Mouse (Mus musculus): ENCODE measurements at regions not wholly inside any gene's neighbourhood (a gene's known extent, or its start where the extent isn't known, plus 50 kb on each side); places are given as distances from the start of the nearest gene placed in this dataset.

DNA sequence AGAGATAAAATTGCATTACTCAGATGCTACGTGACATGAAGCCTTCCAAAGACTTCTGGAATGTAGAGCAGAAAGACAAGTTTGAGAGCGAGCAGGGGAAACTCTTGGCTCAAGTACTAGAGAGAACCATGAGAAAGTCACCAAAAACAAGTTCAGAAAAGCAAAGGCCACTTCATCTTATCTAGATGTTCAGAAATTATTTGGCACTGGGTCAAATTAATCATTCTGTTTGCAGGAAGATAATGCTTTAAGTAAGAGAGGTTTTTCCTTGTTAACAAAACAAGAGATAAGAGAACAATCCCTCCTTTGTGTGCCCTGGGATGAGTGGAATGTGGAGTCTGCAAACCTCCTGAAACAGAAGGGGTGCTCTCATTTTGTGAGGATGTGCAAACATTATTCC, 565.6 kb upstream of the C030005K15Rik start:
- no peak for DNase-seq (ENCODE audit: low spot score)

DNA sequence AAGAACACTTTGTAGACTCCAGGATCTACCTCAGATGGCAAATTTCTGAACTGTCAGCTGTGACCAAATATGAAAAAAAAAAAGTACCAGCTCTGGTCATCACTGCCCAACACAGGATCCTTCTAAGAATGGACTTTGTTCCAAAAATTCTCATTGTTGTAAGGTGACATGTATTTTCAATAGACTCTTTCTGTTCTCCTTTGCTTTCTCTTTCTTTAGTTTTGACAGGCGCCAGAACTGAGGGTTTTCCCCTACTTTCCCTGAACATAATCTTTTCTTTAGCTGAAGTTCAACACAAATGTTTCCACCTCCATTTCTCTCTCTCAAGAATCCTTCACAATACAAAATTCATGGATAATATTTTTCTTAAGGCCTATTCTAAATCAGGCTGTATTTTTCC, 579.1 kb upstream of the C030005K15Rik start:
- no peak for DNase-seq (ENCODE audit: low spot score)

DNA sequence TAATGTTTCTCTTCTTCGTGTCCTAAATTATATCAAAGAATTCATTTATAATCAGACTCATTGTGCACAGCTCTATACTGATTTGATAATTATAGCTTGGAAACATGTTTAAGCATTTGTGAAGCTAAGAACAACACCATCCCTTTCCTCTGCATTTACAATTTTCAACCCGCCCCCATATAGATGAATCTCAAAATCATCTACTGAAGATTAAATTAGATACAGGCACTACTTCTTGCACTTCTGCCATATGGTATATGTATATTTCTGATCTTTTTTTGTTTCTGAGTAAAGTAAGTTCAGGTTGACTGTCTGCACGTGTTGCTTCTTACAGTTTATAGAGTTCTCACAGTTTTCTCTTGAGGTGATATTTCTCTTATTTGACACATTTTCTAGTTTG, 583.1 kb upstream of the C030005K15Rik start:
- no peak for DNase-seq (ENCODE audit: low spot score)

DNA sequence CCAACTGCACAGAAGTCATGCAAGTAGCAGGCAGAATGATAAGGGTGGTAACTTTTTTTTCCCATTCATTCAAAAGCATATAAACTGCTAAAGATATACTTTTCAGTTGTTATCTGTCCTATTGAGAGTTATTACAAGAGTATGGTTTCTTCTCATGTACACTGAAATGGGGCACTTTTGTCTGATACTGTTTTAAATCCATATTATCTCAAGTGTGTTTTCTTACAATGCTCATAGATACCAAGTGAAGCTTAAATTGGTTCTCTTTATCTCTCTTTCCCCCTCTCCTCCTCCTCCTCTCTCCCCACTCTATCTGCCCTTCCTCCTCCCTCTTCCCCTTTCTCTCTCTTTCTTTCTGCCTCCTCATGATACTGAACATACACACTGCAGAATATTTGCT, 584.8 kb upstream of the C030005K15Rik start:
- no peak for DNase-seq (ENCODE audit: low spot score)

DNA sequence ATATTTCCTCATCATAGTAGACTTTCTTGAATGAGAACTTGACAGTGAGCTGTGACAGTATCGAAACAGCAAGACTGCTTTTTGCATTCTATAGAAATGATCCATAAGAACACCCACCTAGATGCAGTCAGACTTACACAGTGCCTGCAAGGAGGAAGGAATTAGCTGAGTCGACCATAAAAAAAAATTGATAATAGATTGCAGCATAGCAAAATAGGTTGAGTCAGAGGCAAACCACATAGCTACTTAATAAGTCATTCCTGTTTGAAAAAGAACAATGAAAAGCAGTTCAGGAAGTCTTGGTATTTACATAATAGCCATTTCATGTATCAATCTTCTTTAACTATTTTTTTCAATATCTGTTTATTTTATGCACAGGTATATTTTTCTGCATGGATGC, 591.9 kb upstream of the C030005K15Rik start:
- no peak for DNase-seq (ENCODE audit: low spot score)

DNA sequence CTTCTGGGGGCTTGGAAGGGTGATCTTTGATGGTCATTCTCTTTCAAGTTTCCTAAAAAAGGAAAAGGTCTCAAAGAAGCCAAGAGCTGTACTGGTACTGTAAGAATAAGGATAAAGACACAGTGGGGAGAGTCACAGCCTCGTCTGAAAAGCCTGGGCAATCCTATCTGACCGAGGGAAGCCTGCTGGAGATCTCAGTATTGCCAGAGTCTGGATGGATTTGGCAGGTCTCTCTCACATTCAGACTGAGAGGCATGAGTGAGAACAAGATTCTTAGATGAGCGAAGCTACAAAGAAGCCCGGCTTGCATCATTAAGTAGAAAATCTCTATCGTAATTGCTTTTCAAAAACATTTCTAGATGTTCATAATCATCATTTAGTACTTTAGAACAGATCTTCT, 590.4 kb upstream of the Atp2b1 start:
- no peak for DNase-seq (ENCODE audit: low spot score)

DNA sequence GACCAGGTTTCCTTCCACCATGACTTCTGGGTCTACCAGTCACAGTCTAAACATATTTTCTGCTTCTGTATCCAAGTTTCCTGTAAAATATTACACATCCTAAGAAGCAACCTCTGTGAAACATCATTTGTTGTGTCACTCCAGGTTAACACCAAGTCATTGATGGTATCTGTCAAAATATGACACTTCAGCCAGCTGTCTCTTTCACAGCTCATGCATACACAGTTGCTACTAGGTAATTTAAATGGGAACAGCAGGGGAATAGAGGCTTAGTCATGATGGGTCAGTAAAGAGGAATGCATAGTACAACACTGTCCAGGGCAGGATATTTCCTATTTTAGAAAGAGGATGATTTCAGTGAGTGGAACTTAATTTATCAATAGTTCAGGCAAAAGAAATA, 589.6 kb upstream of the Atp2b1 start:
- no peak for DNase-seq (ENCODE audit: low spot score)

DNA sequence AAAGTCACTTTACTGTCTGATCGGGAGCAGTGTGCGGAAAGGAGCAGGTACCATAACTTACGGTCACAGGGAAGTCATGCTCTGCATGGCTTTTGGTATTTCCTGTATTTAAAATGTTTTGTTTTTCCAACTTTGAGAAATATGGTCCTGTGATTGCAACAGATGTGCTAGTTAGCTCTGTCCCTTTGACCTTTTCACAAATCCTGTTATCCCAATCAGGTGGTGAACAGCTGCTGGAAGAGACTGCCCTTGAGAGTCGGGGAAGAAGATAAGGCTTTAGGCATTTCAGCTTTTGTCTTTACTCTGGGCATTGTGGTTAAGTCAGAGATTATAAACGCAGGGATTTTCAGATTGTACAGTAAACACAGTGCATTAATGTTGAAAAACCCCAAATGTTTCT, 588.5 kb upstream of the Atp2b1 start:
- no peak for DNase-seq (ENCODE audit: low spot score)

DNA sequence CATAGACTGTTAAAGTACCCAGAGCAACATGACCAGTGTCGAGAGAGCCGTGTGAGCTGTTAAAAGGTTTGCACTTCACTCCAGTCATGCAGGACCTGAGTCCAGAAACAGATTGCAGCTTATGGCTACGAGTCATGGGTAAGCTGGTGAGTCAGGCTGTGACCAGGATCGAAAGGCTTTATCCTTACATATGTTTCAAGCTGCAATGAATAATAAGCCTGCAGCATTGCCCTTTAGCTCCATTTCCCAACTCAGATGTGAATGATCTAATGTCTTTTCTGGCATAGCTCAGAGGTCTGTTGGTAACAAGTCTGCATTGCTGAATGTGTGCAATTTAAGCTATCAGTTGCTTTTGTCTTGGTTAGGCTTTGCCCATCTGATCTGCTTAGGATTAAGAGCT, 581.5 kb upstream of the Atp2b1 start:
- DNase-seq (ENCODE audit: low spot score): no peak

DNA sequence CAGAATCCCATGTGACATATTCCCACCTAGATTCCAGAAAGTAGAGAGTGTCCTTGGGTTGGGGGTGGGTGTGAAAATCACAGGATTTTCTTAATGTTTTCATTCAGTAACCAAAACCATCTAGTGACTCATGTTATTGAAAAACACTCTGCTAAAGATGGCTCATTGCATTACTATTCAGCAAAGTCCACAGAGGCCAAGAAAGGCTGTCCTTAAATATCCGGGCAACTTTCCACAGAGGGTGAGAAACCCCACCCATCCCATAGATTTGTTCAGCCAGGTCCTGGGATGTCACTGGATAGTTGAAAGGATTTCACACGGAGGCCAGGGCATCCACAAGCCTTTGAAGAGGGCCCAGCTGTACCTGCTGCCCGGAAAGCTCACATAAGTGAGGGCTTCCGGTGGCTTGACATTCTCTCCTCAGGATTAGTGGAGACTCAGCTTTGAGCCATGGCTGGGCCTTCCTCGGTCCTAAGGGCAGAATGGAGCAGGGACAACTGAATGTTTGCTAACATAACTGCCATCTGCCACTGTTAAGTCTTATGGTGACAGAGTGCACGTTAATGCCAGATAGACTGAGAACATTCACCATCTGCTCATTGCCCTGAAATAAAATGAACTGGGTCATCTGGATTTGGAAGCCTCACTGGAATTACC, 580.7 kb upstream of the Atp2b1 start:
- no peak for DNase-seq (ENCODE audit: low spot score)

DNA sequence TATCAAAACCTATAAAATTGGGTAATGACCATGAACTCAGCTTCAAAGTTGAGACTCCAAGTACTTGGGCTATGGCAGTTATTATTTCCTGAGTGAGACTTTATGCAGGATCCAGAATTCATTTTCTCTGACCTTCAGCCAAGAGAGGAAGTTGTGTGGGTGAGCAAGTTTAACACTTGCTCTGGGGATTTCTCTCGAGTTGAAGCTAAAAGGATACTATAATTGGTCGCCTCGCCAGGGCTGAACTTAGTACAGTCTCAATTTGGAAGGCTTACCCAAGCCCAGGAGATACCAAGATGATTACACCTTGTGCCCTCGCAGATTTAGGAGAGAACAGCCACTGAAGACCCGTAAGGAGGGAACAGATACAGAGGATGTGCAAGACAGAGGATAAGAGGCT, 570.4 kb upstream of the Atp2b1 start:
- DNase-seq (ENCODE audit: low spot score): no peak

DNA sequence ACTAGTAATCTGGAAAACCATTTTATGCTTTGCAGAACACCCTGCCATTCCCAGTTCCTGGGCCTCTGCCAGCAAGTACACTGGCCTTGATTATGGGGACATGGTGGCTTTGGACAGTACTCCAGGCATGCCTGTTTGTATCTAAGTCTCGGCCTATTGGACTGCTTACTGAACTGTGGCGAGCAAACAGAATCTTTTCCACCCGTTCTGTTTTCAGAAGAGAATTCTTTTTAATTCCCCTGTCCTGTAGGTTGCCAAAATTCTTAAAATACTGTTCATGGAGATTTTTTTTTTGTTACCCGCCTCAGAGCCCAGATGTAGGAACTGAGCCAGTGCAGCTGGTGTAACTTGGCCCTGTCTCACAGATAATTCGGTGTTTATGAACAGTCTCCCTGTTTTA, 564.7 kb upstream of the Atp2b1 start:
- no peak for DNase-seq (ENCODE audit: low spot score)

DNA sequence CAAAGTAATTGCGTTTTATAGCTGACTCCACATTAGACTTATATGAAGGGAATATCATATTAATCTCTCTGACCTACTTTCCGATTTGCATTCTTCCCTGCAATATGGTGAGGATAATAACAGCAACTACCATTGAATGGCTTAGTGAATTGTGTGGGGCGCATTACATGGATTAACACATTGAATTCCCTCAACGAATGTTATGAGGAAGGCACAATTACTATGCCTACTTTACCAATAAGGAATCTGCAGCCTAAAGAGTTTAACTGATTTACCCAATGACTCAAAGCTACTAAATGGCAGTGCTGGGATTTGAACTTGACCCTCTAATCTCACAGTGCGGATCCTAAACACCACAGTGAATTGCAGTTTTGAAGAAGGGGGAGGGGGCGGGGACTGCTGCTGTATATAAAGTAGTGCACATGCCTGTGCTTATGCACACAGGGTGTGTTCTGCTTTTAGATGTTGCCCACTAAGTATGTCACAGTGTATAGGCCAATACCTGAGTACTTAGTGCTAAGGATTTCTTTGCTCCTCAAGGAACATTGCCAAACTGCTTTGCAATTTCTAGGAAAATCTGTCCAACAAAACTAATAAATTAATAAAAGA, 563.8 kb upstream of the Atp2b1 start:
- DNase-seq (ENCODE audit: low spot score): no peak

DNA sequence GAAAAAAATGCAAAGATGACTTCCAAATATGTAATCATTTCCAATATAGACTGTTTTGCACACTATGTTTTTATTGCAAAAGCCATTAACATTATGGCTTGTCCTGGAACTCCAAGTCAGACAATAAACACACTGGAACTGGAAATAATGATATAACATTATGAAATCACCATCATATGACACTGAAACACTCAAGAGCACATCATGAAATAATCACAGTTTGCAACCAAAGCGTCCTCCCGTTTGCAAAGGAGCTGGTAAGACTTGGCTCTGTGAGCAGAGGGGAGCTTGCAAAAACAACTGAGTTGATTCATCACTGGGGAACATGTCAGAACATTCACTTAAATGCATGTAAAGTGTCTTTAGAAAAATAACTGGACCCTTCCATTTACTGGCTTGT, 562.1 kb upstream of the Atp2b1 start:
- DNase-seq (ENCODE audit: low spot score): no peak

DNA sequence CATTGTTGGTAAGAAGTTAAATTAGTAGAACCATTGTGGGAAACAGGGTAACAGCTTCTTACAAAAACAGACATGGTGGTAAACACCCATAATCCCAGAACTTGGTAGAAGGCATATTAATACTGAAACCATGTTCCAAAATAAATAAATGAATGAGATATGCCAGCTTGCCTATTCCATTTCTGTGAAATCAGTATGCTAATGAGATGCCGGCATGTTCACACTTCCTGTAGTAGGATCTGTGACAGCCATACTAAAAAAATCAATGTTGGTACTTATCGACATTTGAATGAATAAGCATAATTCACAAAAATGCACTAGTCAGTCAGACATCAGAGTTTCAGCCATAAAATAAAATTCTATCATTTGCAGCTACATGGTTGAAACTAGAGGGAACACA, 559.7 kb upstream of the Atp2b1 start:
- no peak for DNase-seq (ENCODE audit: low spot score)

DNA sequence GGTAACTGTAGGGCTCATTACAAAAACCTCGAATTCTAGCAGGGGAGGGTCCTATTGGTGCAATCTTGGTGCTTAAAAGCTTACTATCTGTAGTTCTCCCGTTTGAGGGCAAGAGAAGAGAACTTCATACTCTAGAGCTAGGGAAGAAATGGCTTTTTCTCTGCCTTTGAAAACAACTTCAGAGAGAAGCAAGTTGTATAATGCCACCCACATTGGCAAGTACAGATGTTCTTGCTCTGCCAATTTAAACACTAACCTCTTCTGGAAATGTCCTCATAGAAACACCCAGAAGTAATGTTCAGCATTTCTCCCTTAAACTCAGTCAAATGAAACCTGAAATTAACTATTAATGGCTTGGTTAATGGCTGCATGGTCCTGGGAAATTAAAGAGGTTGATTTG, 549.6 kb upstream of the Atp2b1 start:
- DNase-seq (ENCODE audit: low spot score): no peak

DNA sequence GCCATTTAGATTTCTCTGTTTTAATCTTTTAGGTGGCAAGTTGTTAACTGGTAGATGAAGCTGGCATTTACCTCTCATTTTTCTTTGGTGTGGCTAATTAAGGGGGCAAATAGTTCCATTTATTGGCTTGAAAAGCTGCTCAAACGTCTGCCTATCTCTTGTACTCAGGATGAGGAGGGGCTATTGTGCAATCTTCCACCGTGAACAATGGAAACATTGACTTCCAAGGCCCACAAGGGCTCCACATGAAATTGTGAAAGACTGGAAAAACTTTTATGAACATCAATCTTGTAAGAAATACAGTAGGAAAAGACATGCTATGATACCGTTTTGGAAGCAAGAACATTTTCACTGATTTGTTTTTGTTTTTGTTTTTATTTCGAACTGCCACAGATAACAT, 541.6 kb upstream of the Atp2b1 start:
- no peak for DNase-seq (ENCODE audit: low spot score)

DNA sequence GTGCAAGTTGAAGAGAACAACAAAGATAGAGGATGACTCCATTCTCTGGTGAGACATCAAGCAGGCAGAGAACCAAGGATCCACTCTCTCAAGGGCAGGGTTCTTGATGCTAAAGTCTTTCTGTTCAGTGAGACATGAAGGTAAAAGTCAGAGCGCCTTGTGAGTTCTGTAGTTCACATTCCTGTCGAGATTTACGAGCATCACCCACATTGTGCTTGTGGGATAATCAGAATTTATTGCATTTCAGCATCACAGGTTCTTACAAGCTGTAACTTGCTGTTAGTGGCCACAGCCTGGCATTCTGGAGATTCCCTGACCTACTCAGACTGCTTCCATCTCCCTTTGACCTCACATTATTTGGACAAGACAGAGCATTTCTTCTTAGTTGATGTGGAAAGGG, 540.9 kb upstream of the Atp2b1 start:
- no peak for DNase-seq (ENCODE audit: low spot score)

DNA sequence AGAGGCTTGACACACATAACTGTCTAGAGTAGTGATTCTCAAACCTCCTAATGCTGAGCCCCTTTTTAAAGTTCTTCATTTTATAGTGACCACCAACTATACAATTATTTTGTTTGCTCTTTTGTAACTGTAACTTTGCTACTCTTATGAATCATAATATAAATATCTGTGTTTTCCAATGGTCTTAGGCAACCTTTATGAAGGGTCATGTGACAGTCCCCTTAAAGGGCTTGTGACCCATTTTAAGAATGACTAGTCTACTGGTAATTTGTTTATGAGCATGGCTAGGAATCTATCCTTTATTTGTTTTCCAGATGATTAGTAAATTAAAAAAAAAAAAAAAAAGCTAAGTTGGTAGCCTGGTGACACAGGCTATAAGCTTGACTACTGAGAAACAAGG, 539.5 kb upstream of the Atp2b1 start:
- DNase-seq (ENCODE audit: low spot score): no peak

DNA sequence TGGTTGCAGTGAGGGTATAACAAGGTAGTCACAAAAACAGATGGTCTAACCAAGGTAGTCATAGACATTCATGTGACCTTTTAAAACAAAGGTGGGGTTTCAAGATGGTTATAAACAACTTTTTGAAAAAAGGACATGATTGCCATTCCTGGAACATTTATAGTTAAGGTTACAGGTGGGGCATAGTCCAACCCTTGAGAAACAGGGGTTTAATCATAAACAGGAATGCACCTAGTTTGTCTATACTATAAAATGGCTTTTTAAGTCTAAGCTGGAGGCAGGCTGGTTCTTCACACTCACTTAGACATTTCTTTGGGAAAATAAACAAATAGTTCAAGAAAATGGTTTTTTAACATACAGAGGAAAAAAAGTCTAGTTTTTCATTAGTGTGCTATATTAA, 525.7 kb upstream of the Atp2b1 start:
- no peak for DNase-seq (ENCODE audit: low spot score)

DNA sequence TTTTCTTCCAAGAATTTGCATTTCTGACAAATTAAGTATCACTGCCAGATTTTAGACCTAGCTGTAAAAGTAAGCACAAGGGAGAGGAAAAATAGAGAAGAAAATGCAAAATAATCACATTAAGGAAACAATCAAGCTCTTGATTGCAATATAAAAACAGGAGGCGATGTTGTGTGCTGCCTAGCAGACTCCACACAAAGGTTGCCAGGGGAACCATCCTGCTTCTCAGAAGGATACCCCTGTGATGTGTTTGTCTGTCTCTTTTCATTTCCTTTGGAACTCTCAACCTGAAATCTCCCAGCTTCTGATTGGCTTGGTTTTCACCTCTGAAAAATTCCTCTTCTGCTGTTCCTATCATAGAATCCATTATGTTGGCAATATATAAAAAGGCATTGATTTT, 514.3 kb upstream of the Atp2b1 start:
- no peak for DNase-seq (ENCODE audit: low spot score)

DNA sequence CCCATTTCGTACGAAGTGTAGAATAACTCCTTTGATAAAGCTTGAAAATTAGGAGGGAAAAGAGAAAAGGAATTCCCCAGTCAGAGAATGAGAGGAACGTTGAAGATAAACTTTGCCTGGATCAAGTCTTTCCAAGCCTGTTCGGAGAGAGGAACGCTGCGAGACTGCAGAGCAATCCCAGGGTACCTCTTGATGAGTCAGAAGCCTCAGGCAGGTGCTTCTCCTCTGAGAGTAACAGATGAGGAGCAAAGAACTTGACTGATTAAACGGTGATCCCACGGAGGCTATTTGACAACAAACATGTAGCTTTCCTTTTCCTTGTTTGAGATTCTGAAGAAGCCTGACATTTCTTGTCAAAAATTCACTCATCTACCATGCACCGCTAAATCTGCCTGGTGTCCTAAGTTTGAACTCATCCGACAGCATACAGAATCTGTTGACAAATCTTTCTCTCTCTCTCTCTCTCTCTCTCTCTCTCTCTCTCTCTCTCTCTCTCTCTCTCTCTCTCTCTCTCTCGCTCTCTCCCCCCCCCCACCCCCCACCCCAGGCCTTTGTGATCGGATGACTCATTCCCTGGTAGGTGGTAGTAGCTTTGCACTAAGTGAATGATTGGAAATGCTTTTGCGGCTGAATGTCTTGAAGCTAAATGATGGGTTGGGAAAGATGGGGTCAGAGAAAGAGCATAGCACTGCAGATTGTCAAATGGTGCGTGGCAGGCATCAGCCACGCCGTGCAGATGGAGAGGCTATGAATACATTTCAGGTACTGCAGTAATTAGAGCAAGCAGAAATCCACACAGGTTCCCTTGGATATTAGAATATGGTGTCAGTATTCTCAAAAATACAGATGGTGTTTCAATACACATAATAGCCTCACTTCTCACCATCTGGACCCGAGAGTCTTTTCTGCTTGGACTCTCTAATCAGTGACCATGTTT, 496.1 kb upstream of the Atp2b1 start:
- DNase-seq (ENCODE audit: low spot score): no peak

DNA sequence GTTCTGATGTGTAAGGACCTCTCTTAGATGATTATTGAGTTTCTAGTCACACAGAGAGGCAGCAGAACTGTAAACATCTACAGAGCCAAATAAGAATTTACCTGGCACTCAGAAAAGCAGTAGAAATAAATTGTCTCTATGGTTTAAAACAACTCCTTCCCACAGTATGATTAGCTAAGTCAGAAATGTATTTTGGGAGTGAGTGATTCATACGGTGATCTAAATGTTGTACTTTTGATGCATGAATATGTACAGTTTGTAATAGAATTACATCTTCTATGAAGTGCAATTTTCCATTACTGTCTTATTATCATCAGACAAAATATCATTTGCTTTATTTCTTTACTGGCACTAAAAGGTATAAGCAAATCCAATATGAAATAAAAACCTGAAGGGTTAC, 489.8 kb upstream of the Atp2b1 start:
- DNase-seq (ENCODE audit: low spot score): no peak

Measured in yolk sac, embryonic 10.5 days (tissue).